Mouse (Mus musculus): ENCODE data around the gene Apba2. TPM values are rescaled to one million over a fixed set of nuclear protein-coding genes. Genes with fewer than 3 reads are reported as not detected.

Gene Apba2
- polyA plus RNA-seq, 1 experiment from 2014 or later = 17.0 TPM

GRCm38 (mm10) chr7:64535269-64535668, 33.8 kb downstream of the Apba2 start:
- no peak overlapping the region for H3K4me3 ChIP-seq
- no peaks in the 10 kb centered on the region for H3K4me1 ChIP-seq
- H3K36me3 ChIP-seq = no peaks in the 10 kb centered on the region
- H3K4me2 ChIP-seq (replicated peaks) = no peak overlapping the region
- H3K27me3 ChIP-seq = no peaks in the 10 kb centered on the region
- no peak for ATAC-seq (ENCODE audit: insufficient number of reproducible peaks, insufficient read depth, low FRiP score, low TSS enrichment)
- 74% methylated on average over 2 of the region's 2 CpGs for WGBS
- no peak overlapping the region for H3K27ac ChIP-seq
- H3K9ac ChIP-seq = no peak overlapping the region
- H3K9me3 ChIP-seq = no peaks in the 10 kb centered on the region

GRCm38 (mm10) chr7:64539450-64540148, 38.1 kb downstream of the Apba2 start:
- no peak overlapping the region for H3K4me3 ChIP-seq
- no peak for ATAC-seq (ENCODE audit: insufficient number of reproducible peaks, insufficient read depth, low FRiP score, low TSS enrichment)
- no peaks in the 10 kb centered on the region for H3K36me3 ChIP-seq
- no peaks in the 10 kb centered on the region for H3K9me3 ChIP-seq
- H3K9ac ChIP-seq = no peak overlapping the region
- no peaks in the 10 kb centered on the region for H3K27me3 ChIP-seq
- no peak overlapping the region for H3K4me2 ChIP-seq (replicated peaks)
- H3K4me1 ChIP-seq = no peaks in the 10 kb centered on the region
- 69% methylated on average over 10 of the region's 10 CpGs for WGBS
- H3K27ac ChIP-seq = no peak overlapping the region

DNA sequence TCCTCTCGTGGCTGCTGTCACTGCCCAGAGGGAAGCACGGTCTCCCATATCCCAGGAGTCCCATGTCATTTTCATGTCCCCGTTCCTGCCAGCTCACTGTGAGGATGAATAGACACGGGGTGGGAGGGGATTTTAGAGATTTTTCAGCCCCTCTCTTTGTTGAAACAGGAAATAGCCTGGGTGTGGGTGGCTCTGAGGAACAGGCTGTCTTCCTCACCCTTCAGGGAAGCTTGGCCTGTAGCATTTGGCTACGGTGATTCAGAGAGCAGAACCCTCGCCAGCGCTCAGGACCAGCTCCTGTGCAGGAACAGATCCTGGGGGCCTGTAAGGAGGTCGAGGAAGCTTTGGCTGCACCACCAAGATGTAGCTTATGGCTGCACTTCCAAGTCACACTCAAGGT, 45.3 kb downstream of the Apba2 start:
- WGBS = 68% methylated on average over 8 of the region's 8 CpGs
- H3K27ac ChIP-seq = no peak overlapping the region
- no peak overlapping the region for H3K4me2 ChIP-seq (replicated peaks)
- no peaks in the 10 kb centered on the region for H3K36me3 ChIP-seq
- H3K9me3 ChIP-seq = no peaks in the 10 kb centered on the region
- no peak for ATAC-seq (ENCODE audit: insufficient number of reproducible peaks, insufficient read depth, low FRiP score, low TSS enrichment)
- no peaks in the 10 kb centered on the region for H3K4me1 ChIP-seq
- H3K27me3 ChIP-seq = no peaks in the 10 kb centered on the region
- H3K9ac ChIP-seq = no peak overlapping the region
- no peak overlapping the region for H3K4me3 ChIP-seq

DNA sequence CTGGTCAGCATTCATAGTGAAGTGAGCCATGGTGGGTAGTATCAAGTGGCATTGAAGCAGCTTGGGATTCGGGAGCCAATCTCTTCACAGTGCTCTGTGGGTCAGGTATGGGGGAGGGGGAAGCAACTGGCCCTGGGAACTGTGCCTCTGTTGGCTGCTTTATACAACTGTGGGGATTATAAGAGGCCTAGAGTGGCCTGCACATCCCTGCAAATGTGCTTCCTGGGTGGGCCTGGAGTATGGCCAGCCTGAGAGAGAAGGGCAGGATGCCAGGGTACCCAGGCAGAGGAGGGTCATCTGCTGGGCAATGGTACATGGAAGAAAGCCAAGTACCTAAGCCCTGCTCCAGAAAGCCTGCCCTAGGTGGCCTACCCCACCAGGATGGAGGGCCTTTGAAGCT, 49.4 kb downstream of the Apba2 start:
- Histone ChIP-seq H3K9me3 (no peaks in the 10 kb centered on the region), H3K4me2 (replicated peaks) (no peak overlapping the region), H3K9ac (no peak overlapping the region), H3K27ac (no peak overlapping the region), H3K4me1 (no peaks in the 10 kb centered on the region), H3K27me3 (no peaks in the 10 kb centered on the region), H3K36me3 (no peaks in the 10 kb centered on the region), H3K4me3 (no peak overlapping the region)
- no peak for ATAC-seq (ENCODE audit: insufficient number of reproducible peaks, insufficient read depth, low FRiP score, low TSS enrichment)
- 58% methylated on average over 1 of the region's 1 CpGs for WGBS

GRCm38 (mm10) chr7:64552523-64553190, 51.2 kb downstream of the Apba2 start:
- Histone ChIP-seq H3K9ac (no peak overlapping the region), H3K4me2 (replicated peaks) (no peak overlapping the region), H3K36me3 (no peaks in the 10 kb centered on the region), H3K4me3 (no peak overlapping the region), H3K9me3 (no peaks in the 10 kb centered on the region), H3K4me1 (no peaks in the 10 kb centered on the region), H3K27ac (no peak overlapping the region), H3K27me3 (no peaks in the 10 kb centered on the region)
- ATAC-seq (ENCODE audit: insufficient number of reproducible peaks, insufficient read depth, low FRiP score, low TSS enrichment) = no peak
- WGBS = 80% methylated on average over 14 of the region's 16 CpGs

GRCm38 (mm10) chr7:64561711-64562498, 60.4 kb downstream of the Apba2 start:
- H3K27me3 ChIP-seq = no peaks in the 10 kb centered on the region
- H3K4me3 ChIP-seq = no peak overlapping the region
- H3K9me3 ChIP-seq = no peaks in the 10 kb centered on the region
- no peaks in the 10 kb centered on the region for H3K4me1 ChIP-seq
- H3K27ac ChIP-seq = no peak overlapping the region
- 62% methylated on average over 9 of the region's 9 CpGs for WGBS
- H3K9ac ChIP-seq = no peak overlapping the region
- H3K36me3 ChIP-seq = no peaks in the 10 kb centered on the region
- no peak for ATAC-seq (ENCODE audit: insufficient number of reproducible peaks, insufficient read depth, low FRiP score, low TSS enrichment)
- no peak overlapping the region for H3K4me2 ChIP-seq (replicated peaks)

DNA sequence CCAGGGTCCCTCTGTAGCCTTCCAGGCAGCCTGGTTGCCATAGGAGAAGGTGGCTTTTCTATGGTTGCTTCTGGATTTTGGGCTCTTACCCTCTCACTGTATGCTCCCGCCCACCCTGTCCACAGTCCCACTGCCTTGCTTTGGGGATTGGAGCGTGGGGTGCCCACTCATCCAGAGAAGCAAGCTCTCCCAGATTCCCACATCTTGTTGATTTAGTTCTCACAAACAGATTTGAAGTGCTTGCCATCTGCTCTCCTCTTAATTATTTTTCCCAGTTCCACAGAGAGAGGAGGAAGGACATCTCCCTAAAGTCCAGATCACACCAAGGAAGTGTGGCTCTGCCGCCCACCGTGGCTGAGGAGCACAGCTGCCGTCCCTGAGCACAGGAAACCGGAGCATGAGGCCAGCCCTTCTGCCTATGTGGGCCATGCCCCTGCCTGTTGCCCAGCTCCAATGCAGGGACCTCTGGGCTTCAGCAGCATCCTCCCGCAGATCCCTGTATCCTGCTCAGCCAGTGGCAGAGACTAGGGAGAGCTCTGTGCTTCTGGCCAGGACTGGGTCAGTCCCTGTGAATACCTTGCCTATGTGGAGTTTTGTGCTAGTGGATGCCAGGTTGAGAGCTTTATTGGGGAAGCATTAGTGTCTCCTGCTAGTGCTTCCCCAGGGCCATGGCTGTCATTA, 63.5 kb downstream of the Apba2 start:
- no peaks in the 10 kb centered on the region for H3K9me3 ChIP-seq
- no peak for ATAC-seq (ENCODE audit: insufficient number of reproducible peaks, insufficient read depth, low FRiP score, low TSS enrichment)
- 0 out of 2 replicates have a peak, but pooled peaks cover 4% of the 10 kb centered on the region for H3K4me1 ChIP-seq
- H3K27me3 ChIP-seq = no peaks in the 10 kb centered on the region
- no peak overlapping the region for H3K4me2 ChIP-seq (replicated peaks)
- no peak overlapping the region for H3K4me3 ChIP-seq
- H3K9ac ChIP-seq = no peak overlapping the region
- H3K27ac ChIP-seq = no peak overlapping the region
- WGBS = 72% methylated on average over 7 of the region's 7 CpGs
- H3K36me3 ChIP-seq = no peaks in the 10 kb centered on the region

DNA sequence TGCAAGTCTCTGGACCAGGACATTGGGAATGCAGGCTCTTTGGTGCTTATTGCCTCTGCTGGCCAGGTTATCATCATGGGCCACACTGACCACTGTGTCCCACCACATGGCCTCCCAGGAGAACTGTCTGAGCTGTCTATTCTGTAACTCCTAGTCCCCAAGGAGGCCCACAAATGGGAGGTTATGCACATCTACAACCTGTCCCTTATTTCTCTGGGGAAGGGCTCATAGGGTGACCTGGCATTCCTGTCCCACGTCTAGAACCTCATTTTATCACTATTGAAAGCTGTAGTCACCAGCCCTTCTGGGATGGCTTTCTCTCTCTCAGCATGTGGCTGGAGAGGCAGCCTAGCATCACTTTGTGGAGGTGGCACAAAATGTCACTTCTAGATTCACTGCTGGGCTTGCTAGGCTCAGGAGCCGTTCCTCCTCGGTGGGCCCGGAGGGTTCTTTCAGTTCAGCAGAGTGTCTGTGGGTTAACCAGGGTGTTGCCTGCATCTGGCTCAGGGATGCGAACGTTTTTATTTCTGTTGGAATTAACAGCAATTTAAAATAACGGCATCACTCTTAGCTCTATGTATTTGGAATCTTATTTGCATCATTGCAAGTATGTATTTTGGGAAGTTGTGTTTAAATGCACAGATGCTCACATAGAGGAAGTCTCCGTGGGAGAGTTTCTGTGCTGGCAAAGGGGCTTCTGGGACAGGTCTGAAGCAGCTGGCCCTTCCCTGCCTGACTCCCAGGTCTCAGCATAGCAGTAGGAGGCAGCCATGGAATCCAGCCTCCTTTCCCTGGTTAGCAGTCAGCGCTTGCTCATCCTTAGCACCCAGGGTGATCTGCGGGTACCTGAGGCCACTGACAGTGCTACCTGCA, 65.1 kb downstream of the Apba2 start:
- no peak overlapping the region for H3K27ac ChIP-seq

GRCm38 (mm10) chr7:64568722-64569121, 67.2 kb downstream of the Apba2 start:
- ATAC-seq (ENCODE audit: insufficient number of reproducible peaks, insufficient read depth, low FRiP score, low TSS enrichment) = no peak
- H3K4me1 ChIP-seq = 0 out of 2 replicates have a peak, but pooled peaks cover 5% of the 10 kb centered on the region
- H3K4me3 ChIP-seq = no peak overlapping the region
- H3K4me2 ChIP-seq (replicated peaks) = no peak overlapping the region
- no peaks in the 10 kb centered on the region for H3K36me3 ChIP-seq
- WGBS = 38% methylated on average over 4 of the region's 4 CpGs
- no peaks in the 10 kb centered on the region for H3K27me3 ChIP-seq
- H3K9ac ChIP-seq = no peak overlapping the region
- no peaks in the 10 kb centered on the region for H3K9me3 ChIP-seq
- H3K27ac ChIP-seq = no peak overlapping the region

More for the DNA sequence above, 65.1 kb downstream of the Apba2 start:
- H3K9ac ChIP-seq = no peak overlapping the region
- H3K27me3 ChIP-seq = no peaks in the 10 kb centered on the region
- 0 out of 2 replicates have a peak, but pooled peaks cover 5% of the 10 kb centered on the region for H3K4me1 ChIP-seq
- no peaks in the 10 kb centered on the region for H3K9me3 ChIP-seq
- WGBS = 84% methylated on average over 10 of the region's 10 CpGs
- H3K36me3 ChIP-seq = no peaks in the 10 kb centered on the region
- H3K4me3 ChIP-seq = no peak overlapping the region
- ATAC-seq (ENCODE audit: insufficient number of reproducible peaks, insufficient read depth, low FRiP score, low TSS enrichment) = no peak
- no peak overlapping the region for H3K4me2 ChIP-seq (replicated peaks)

DNA sequence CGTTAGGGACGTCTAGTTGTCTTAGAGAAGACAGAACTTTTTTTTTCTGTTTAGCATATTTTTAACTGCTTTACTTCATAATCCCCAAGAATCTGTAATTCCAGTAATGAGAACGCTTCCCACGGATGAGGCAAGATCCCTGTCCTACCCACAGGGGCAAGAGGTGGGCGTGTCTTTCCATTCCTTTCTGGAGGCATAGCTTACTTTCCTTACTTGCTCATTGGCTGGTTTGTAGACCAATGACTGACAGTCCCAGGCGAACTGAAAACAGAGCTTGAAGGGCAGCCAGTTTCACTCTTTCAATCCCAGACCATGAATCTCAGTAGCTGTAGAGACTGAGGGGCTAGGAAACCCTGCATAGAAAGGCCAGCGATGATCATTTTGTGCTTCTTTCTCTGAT, 68.2 kb downstream of the Apba2 start:
- Histone ChIP-seq H3K9me3 (no peaks in the 10 kb centered on the region), H3K4me3 (no peak overlapping the region), H3K36me3 (no peaks in the 10 kb centered on the region), H3K9ac (no peak overlapping the region), H3K27ac (no peak overlapping the region), H3K27me3 (no peaks in the 10 kb centered on the region), H3K4me2 (replicated peaks) (no peak overlapping the region), H3K4me1 (0 out of 2 replicates have a peak, but pooled peaks cover 5% of the 10 kb centered on the region)
- 45% methylated on average over 7 of the region's 7 CpGs for WGBS
- no peak for ATAC-seq (ENCODE audit: insufficient number of reproducible peaks, insufficient read depth, low FRiP score, low TSS enrichment)

- H3K4me1 ChIP-seq = 0 out of 2 replicates have a peak, but pooled peaks cover 5% of the 10 kb centered on the region
- no peak for ATAC-seq (ENCODE audit: insufficient number of reproducible peaks, insufficient read depth, low FRiP score, low TSS enrichment)
- H3K27ac ChIP-seq = no peak overlapping the region
- no peaks in the 10 kb centered on the region for H3K36me3 ChIP-seq
- WGBS = 70% methylated on average over 4 of the region's 4 CpGs
- H3K4me3 ChIP-seq = no peak overlapping the region
- no peak overlapping the region for H3K9ac ChIP-seq
- no peaks in the 10 kb centered on the region for H3K9me3 ChIP-seq
- H3K27me3 ChIP-seq = no peaks in the 10 kb centered on the region
- H3K4me2 ChIP-seq (replicated peaks) = no peak overlapping the region
These were observed 69.4 kb downstream of the Apba2 start for GRCm38 (mm10) chr7:64570914-64571313.
